Mouse (Mus musculus) forebrain, embryonic 16.5 days (tissue): Measurements from ENCODE around the gene Krtap28-10. TPM values are rescaled to one million over a fixed set of nuclear protein-coding genes. Genes with fewer than 3 reads are reported as not detected.

ENCODE experiments used
- ATAC-seq: fragments of 200-750 bp; cut with Nextera tagmentation; 2 replicates; pipeline ENCODE4 v1.8.0; 2017; ENCODE audit warnings: mild to moderate bottlenecking, moderate library complexity
- H3K27ac ChIP-seq: fragments of 300-500 bp; sonication (generic); 2 replicates; pipeline ENCODE4 v1.5.1; 2014; ENCODE audit warnings: low read length, control low read depth
- H3K27me3 ChIP-seq: fragments of 300-500 bp; sonication (generic); replicated peaks from 2 replicates; pipeline ENCODE4 v1.6.1; 2014; ENCODE audit warnings: low read length; ENCODE audit not compliant: control insufficient read depth, insufficient read depth
- H3K36me3 ChIP-seq: fragments of 300-500 bp; sonication (generic); 2 replicates; pipeline ENCODE4 v1.6.1; 2014; ENCODE audit not compliant: control insufficient read depth, insufficient read depth
- H3K4me1 ChIP-seq: fragments of 300-500 bp; sonication (generic); replicated peaks from 2 replicates; pipeline ENCODE4 v1.6.1; 2014; ENCODE audit warnings: low read length; ENCODE audit not compliant: control insufficient read depth, insufficient read depth
- H3K4me2 ChIP-seq: fragments of 300-500 bp; sonication (generic); 2 replicates; pipeline ENCODE4 v1.6.1; 2014; ENCODE audit warnings: mild to moderate bottlenecking, low read length, control low read depth
- H3K4me3 ChIP-seq: fragments of 300-500 bp; sonication (generic); replicated peaks from 2 replicates; pipeline ENCODE4 v1.5.1; 2014; ENCODE audit warnings: mild to moderate bottlenecking, low read length, control low read depth
- H3K9ac ChIP-seq: fragments of 300-500 bp; sonication (generic); replicated peaks from 2 replicates; pipeline ENCODE4 v1.6.1; 2014; ENCODE audit warnings: low read depth, low read length, control low read depth
- H3K9me3 ChIP-seq: fragments of 300-500 bp; sonication (generic); 2 replicates; pipeline ENCODE4 v1.6.1; 2016; ENCODE audit warnings: low read length; ENCODE audit not compliant: control insufficient read depth
- WGBS: fragments of 180-500 bp; shearing (Covaris S2); extraction: QIAGEN DNeasy Blood & Tissue Kit; methylation state at CpG from one replicate; pipeline ENCODE4 v1.1.7; 2014; 5-methylcytosine and 5-hydroxymethylcytosine counted together
- polyA plus RNA-seq: library from polyadenylated mRNA; unstranded; fragments of >200 nt; fragmentation: Nextera tagmentation; extraction: Ambion mirVana; gene quantifications from 2 replicates; pipeline ENCODE4 v1.2.1, GENCODE M21; 2015

Krtap28-10 gene
- polyA plus RNA-seq, 1 experiment from 2014 or later = not detected

GRCm38 (mm10) chr1:83060643-83061042, 18.4 kb upstream of the Krtap28-10 start, which contains the start of gene Krtap28-13:
Krtap28-13 (plus strand) TSS chr1:83060930.
- Histone ChIP-seq H3K4me1 (no peaks in the 10 kb centered on the region), H3K4me2 (no peak within 1 kb of the TSS), H3K4me3 (no peak within 1 kb of the TSS), H3K36me3 (no peaks in the 10 kb centered on the region), H3K9ac (no peak within 1 kb of the TSS), H3K27me3 (no peaks in the 10 kb centered on the region), H3K9me3 (no peaks in the 10 kb centered on the region), H3K27ac (no peak within 1 kb of the TSS)
- no peak; the same call in 1 of the 2 replicates for ATAC-seq
- WGBS = 93% methylated on average over 4 of the region's 4 CpGs

DNA sequence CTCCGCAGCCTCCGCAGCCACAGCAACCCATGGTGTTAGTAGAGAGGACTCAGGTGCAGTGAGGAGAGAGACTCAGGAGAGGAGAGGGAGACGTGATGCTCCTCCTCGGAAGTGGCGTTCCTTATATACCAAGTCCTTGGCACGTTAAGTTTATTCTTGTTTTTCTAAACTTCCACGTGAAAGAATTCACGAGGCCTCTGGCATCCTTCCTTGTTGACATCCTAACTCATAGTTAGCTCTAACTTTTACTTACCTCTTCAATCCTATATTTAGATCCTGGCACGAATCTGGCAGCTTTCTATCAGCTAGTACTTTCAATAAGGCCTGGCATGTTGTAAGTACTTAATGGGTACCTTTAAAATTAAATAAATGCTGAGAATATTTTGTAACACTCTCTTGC, 17.0 kb upstream of the Krtap28-10 start, which contains the start of gene A030005K14Rik:
Gene A030005K14Rik, minus strand, starts transcription at position 101 of the 400 bp plus-strand sequence.
- no peaks in the 10 kb centered on the region for H3K9me3 ChIP-seq
- WGBS = 88% methylated on average over 9 of the region's 9 CpGs
- H3K4me1 ChIP-seq = no peaks in the 10 kb centered on the region
- H3K4me3 ChIP-seq = no peak within 1 kb of the TSS
- H3K4me2 ChIP-seq = no peak within 1 kb of the TSS
- H3K27me3 ChIP-seq = no peaks in the 10 kb centered on the region
- no peaks in the 10 kb centered on the region for H3K36me3 ChIP-seq
- H3K9ac ChIP-seq = no peak within 1 kb of the TSS
- ATAC-seq = no peak
- H3K27ac ChIP-seq = no peak within 1 kb of the TSS

DNA sequence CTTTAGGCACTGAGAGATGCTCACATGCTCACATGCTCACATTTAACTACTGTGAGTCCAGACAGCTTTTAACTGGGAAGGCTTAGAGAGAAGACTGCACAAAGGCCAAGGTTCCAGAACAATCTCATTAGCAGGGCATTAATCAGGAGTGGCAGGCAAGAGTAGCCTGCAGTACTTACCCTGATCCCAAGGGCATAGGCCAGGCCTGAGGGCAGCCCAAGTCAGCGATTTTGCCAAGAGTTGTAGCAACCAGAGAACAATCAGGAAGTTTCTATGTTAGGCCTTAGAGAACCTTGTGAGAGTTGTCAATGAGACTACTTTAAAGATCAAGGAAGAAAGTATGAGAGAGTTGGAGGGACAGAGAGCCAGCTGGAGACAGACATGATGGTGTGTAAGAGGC, 16.2 kb upstream of the Krtap28-10 start:
- WGBS = 79% methylated on average over 1 of the region's 1 CpGs
- no peaks in the 10 kb centered on the region for H3K9me3 ChIP-seq
- no peak for ATAC-seq

DNA sequence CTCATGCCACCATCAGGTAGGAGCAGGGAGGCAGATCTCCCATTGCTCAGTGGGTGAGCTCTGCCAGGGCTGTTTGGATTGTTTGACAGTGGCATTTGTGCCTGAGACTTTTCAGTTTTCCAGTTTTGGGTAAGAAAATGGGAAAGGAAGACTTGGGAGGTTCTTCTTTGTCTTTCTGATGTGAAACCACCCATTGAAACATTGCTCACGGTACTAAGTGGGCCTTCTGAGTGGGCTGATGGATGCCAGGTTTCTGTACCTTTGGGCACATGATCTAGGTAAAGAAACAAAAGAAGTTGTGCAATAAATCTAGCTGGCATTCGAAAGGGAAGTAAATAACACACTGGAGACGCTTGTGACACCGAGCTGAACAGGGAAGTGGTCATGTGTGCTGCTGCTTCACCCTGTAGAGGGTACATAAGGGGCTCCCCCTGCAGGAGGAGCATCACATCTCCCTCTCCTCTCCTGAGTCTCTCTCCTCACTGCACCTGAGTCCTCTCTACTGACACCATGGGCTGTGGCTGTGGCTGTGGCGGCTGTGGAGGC, 2.7 kb upstream of the Krtap28-10 start, which contains the start of gene Gm47969:
Gene Gm47969, plus strand, starts transcription at position 51 of the 546 bp plus-strand sequence.
- H3K9me3 ChIP-seq = no peaks in the 10 kb centered on the region
- no peak within 1 kb of the TSS for H3K4me2 ChIP-seq
- H3K36me3 ChIP-seq = no peaks in the 10 kb centered on the region
- WGBS = 86% methylated on average over 5 of the region's 5 CpGs
- no peak within 1 kb of the TSS for H3K9ac ChIP-seq
- H3K4me3 ChIP-seq = no peak within 1 kb of the TSS
- H3K27me3 ChIP-seq = no peaks in the 10 kb centered on the region
- no peaks in the 10 kb centered on the region for H3K4me1 ChIP-seq
- no peak within 1 kb of the TSS for H3K27ac ChIP-seq
- no peak for ATAC-seq

More for the DNA sequence above, 16.2 kb upstream of the Krtap28-10 start:
- Histone ChIP-seq H3K4me3 (no peak overlapping the region), H3K36me3 (no peaks in the 10 kb centered on the region), H3K4me2 (no peak overlapping the region), H3K27me3 (no peaks in the 10 kb centered on the region), H3K27ac (no peak overlapping the region), H3K9ac (no peak overlapping the region), H3K4me1 (no peaks in the 10 kb centered on the region)

GRCm38 (mm10) chr1:83039080-83039479, 3.2 kb downstream of the Krtap28-10 start:
- Histone ChIP-seq H3K36me3 (no peaks in the 10 kb centered on the region), H3K4me1 (peaks cover 8% of the 10 kb centered on the region; the same call in 1 of the 2 replicates), H3K4me2 (no peak overlapping the region), H3K27me3 (no peaks in the 10 kb centered on the region), H3K4me3 (no peak overlapping the region), H3K9ac (no peak overlapping the region), H3K9me3 (no peaks in the 10 kb centered on the region), H3K27ac (no peak overlapping the region)
- WGBS = 83% methylated on average over 4 of the region's 4 CpGs
- no peak for ATAC-seq

- peak; percentile 96 for ATAC-seq
- Histone ChIP-seq H3K9me3 (no peaks in the 10 kb centered on the region), H3K27ac (0 out of 2 replicates have a peak within 1 kb of the TSS, but pooled peaks have one; percentile 23), H3K4me3 (peak within 1 kb of the TSS; percentile 62), H3K36me3 (no peaks in the 10 kb centered on the region), H3K4me2 (peak within 1 kb of the TSS; percentile 91), H3K9ac (peak within 1 kb of the TSS; percentile 64), H3K4me1 (peaks cover 8% of the 10 kb centered on the region; the same call in 1 of the 2 replicates), H3K27me3 (no peaks in the 10 kb centered on the region)
- under 1% methylated on average over 25 of the region's 25 CpGs for WGBS
These were observed 4.1 kb downstream of the Krtap28-10 start, which contains the start of gene Slc19a3 for GRCm38 (mm10) chr1:83038109-83038672. Slc19a3 (minus strand) TSS chr1:83038448.

DNA sequence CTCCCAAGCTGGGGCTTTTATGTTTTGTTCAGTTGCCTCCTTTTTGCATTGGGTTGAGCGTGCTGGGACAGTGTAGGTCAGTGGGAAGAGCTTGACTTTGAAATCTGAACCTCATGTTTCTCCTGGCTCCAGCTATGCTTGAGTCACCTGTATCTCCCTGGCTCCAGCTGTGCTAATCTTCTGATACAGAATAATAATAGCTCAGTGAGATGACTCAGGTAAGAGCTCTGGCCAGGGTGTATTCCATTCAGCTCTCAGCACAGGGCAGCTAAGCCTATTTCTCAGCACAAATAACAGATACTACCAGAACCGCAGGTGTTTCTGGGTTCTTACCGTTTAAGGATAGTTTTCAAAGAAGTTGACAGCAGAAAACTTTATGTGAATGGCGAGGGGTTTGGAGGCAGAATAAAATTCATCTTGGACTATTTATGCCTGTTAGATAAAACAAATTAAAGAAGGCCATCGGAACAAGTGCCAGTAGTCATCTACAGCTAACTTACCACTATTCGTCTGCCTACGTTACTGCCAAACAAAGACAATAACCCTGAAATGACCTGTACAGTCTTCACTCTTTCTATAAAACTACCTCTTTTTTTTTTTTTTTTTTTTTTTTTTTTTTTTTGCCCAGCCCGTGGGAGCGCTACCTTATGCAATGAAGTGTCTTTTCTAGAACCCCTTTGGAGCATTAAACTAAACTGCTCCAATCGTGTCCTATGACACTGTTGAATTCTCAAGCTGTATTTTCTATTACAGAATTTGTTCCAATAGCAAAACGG, 5.2 kb downstream of the Krtap28-10 start:
- Histone ChIP-seq H3K36me3 (no peaks in the 10 kb centered on the region), H3K4me1 (peaks cover 8% of the 10 kb centered on the region; the same call in 1 of the 2 replicates), H3K9me3 (no peaks in the 10 kb centered on the region), H3K27me3 (no peaks in the 10 kb centered on the region), H3K9ac (no peak overlapping the region), H3K4me3 (no peak overlapping the region), H3K4me2 (no peak overlapping the region), H3K27ac (no peak overlapping the region)
- 65% methylated on average over 11 of the region's 11 CpGs for WGBS
- ATAC-seq = no peak

- H3K4me2 ChIP-seq = no peak overlapping the region
- H3K27ac ChIP-seq = no peak overlapping the region
- H3K9ac ChIP-seq = no peak overlapping the region
- H3K9me3 ChIP-seq = no peaks in the 10 kb centered on the region
- WGBS = 70% methylated on average over 5 of the region's 5 CpGs
- no peak for ATAC-seq
- peaks cover 8% of the 10 kb centered on the region; the same call in 1 of the 2 replicates for H3K4me1 ChIP-seq
- no peak overlapping the region for H3K4me3 ChIP-seq
- no peaks in the 10 kb centered on the region for H3K36me3 ChIP-seq
- H3K27me3 ChIP-seq = no peaks in the 10 kb centered on the region
These were observed 7.8 kb downstream of the Krtap28-10 start for GRCm38 (mm10) chr1:83034509-83034908.

- ATAC-seq = no peak
- Histone ChIP-seq H3K4me1 (no peaks in the 10 kb centered on the region), H3K27me3 (no peaks in the 10 kb centered on the region), H3K27ac (no peak overlapping the region), H3K4me3 (no peak overlapping the region), H3K9me3 (no peaks in the 10 kb centered on the region), H3K36me3 (no peaks in the 10 kb centered on the region), H3K4me2 (no peak overlapping the region), H3K9ac (no peak overlapping the region)
- WGBS = 90% methylated on average over 6 of the region's 6 CpGs
These were observed 9.8 kb downstream of the Krtap28-10 start for GRCm38 (mm10) chr1:83032508-83032907.
